Mouse (Mus musculus): ENCODE measurements at regions not wholly inside any gene's neighbourhood (a gene's known extent, or its start where the extent isn't known, plus 50 kb on each side); places are given as distances from the start of the nearest gene placed in this dataset.

DNA sequence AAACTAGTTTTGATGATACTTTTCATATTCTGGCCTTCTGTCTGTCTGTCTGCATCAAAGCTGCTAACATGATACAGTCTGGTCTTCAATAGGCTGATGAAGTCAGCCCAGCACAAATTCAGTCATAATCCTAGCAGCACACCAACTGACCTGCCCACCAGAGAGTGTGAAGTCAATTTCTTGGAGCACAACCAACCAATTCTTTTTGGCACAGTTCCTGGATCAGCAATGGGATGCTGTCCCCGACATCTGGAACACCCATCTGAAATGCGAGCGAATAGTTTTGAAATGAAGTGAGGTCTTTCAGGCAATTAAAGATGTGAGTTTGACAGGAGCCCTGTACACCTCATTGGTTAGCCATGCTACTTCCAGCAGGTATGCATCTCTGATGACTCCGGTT lies 98.6 kb downstream of the Spata18 start:
- H3K4me3 ChIP-seq (ENCODE audit: low read depth, low read length) = no peak overlapping the region
- no peaks in the 10 kb centered on the region for H3K4me1 ChIP-seq (replicated peaks; ENCODE audit: control insufficient read depth, insufficient read depth)
- TF ChIP-seq EP300 (optimal IDR thresholded peaks at IDR 0.05) (no peak), CTCF (IDR thresholded peaks at IDR 0.05; ENCODE audit: low read depth) (no peak)
- H3K9ac ChIP-seq (ENCODE audit: low read length) = no peak overlapping the region
- H3K27ac ChIP-seq (replicated peaks) = no peak overlapping the region
- H3K9me3 ChIP-seq (ENCODE audit: control insufficient read depth, low read length) = no peaks in the 10 kb centered on the region
- no peak for ATAC-seq (ENCODE audit: low FRiP score, low TSS enrichment)
- H3K27me3 ChIP-seq (ENCODE audit: control insufficient read depth, insufficient read depth, low read length) = no peaks in the 10 kb centered on the region
- H3K36me3 ChIP-seq (ENCODE audit: control insufficient read depth, insufficient read depth, low read length) = no peaks in the 10 kb centered on the region
- 63% methylated on average over 4 of the region's 4 CpGs for WGBS
- H3K4me2 ChIP-seq (replicated peaks; ENCODE audit: low read depth) = no peak overlapping the region
- DNase-seq (ENCODE audit: low spot score) = no peak

DNA sequence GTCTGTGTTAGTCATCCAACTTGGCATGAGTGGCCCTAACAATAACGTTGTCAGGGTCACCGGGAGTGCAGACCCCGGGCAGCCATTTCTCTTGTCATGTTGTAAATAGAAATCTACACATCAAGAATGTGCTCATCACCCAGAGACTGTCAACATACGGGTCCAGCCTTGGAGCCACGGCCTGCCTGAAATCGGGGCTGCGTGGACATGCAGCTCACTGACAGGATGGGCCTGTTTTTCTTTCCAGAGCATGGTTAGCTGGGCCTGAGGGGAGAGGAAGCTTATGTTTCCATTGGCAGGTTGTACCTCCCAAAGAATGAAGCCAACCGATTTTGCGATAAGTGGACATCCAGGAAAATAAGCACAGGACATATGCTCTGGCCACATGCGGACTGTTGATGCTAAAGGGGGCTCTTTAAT lies 101.1 kb downstream of the Spata18 start:
- no peak; the same call in 1 of the 2 replicates for ATAC-seq (ENCODE audit: low FRiP score, low TSS enrichment)
- WGBS = 50% methylated on average over 10 of the region's 10 CpGs
- no peaks in the 10 kb centered on the region for H3K27me3 ChIP-seq (ENCODE audit: control insufficient read depth, insufficient read depth, low read length)
- no peak for DNase-seq (ENCODE audit: low spot score)
- no peak overlapping the region for H3K4me3 ChIP-seq (ENCODE audit: low read depth, low read length)
- no peaks in the 10 kb centered on the region for H3K4me1 ChIP-seq (replicated peaks; ENCODE audit: control insufficient read depth, insufficient read depth)
- H3K36me3 ChIP-seq (ENCODE audit: control insufficient read depth, insufficient read depth, low read length) = no peaks in the 10 kb centered on the region
- 0 out of 2 replicates have a peak overlapping the region, but pooled peaks have one; percentile 18 for H3K27ac ChIP-seq (replicated peaks)
- TF ChIP-seq EP300 (optimal IDR thresholded peaks at IDR 0.05) = no peak
- no peak for TF ChIP-seq CTCF (IDR thresholded peaks at IDR 0.05; ENCODE audit: low read depth)
- no peaks in the 10 kb centered on the region for H3K9me3 ChIP-seq (ENCODE audit: control insufficient read depth, low read length)
- H3K9ac ChIP-seq (ENCODE audit: low read length) = no peak overlapping the region
- H3K4me2 ChIP-seq (replicated peaks; ENCODE audit: low read depth) = no peak overlapping the region

DNA sequence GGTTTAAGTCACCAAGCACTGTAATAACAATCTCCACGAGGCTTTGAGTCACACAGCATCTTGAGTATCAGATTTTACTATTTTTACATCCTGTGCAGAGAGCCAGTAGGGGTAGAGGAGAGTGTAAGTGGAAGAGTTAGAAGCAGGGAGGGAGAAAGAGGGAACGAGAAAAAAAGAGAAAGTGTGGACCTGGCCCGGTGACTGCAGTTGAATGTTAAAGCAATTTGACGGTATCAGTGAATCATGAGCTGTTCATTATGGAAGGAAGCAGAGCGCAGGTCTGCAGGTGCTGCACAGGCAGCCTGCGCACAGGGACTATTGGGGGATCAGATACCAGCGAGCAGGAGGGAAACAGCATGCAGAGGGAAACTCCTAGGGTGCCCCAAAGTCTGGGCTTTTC lies 102.6 kb downstream of the Spata18 start:
- no peaks in the 10 kb centered on the region for H3K9me3 ChIP-seq (ENCODE audit: control insufficient read depth, low read length)
- H3K4me3 ChIP-seq (ENCODE audit: low read depth, low read length) = no peak overlapping the region
- H3K36me3 ChIP-seq (ENCODE audit: control insufficient read depth, insufficient read depth, low read length) = no peaks in the 10 kb centered on the region
- no peak for ATAC-seq (ENCODE audit: low FRiP score, low TSS enrichment)
- 61% methylated on average over 7 of the region's 7 CpGs for WGBS
- DNase-seq (ENCODE audit: low spot score) = no peak
- H3K4me1 ChIP-seq (replicated peaks; ENCODE audit: control insufficient read depth, insufficient read depth) = no peaks in the 10 kb centered on the region
- no peak overlapping the region for H3K27ac ChIP-seq (replicated peaks)
- H3K9ac ChIP-seq (ENCODE audit: low read length) = no peak overlapping the region
- H3K4me2 ChIP-seq (replicated peaks; ENCODE audit: low read depth) = no peak overlapping the region
- no peak for TF ChIP-seq EP300 (optimal IDR thresholded peaks at IDR 0.05)
- TF ChIP-seq CTCF (IDR thresholded peaks at IDR 0.05; ENCODE audit: low read depth) = no peak
- no peaks in the 10 kb centered on the region for H3K27me3 ChIP-seq (ENCODE audit: control insufficient read depth, insufficient read depth, low read length)

DNA sequence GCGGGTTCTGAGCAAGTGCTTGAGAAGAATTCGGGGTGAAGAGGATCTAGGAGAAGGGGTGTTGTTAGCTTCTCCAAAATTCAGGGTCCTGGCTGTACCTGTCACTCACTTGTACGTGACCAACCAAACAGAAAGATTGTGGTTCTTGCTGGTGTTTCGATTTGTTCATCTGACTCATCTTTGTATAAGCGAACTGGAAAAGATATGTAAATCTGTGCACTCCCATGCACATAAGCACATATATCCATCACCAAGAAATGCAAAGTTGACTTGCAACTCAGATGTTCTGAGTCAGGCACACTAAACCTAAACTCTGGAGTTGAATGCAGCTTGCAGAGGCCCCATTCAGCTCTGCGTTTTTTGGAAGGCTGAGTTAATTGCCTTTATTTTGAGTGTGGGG lies 107.4 kb downstream of the Spata18 start:
- no peak for TF ChIP-seq CTCF (IDR thresholded peaks at IDR 0.05; ENCODE audit: low read depth)
- no peak for TF ChIP-seq EP300 (optimal IDR thresholded peaks at IDR 0.05)
- ATAC-seq (ENCODE audit: low FRiP score, low TSS enrichment) = no peak
- H3K9me3 ChIP-seq (ENCODE audit: control insufficient read depth, low read length) = no peaks in the 10 kb centered on the region
- no peaks in the 10 kb centered on the region for H3K36me3 ChIP-seq (ENCODE audit: control insufficient read depth, insufficient read depth, low read length)
- H3K27ac ChIP-seq (replicated peaks) = no peak overlapping the region
- H3K27me3 ChIP-seq (ENCODE audit: control insufficient read depth, insufficient read depth, low read length) = no peaks in the 10 kb centered on the region
- H3K9ac ChIP-seq (ENCODE audit: low read length) = no peak overlapping the region
- no peak overlapping the region for H3K4me3 ChIP-seq (ENCODE audit: low read depth, low read length)
- 75% methylated on average over 6 of the region's 6 CpGs for WGBS
- no peaks in the 10 kb centered on the region for H3K4me1 ChIP-seq (replicated peaks; ENCODE audit: control insufficient read depth, insufficient read depth)
- no peak for DNase-seq (ENCODE audit: low spot score)
- no peak overlapping the region for H3K4me2 ChIP-seq (replicated peaks; ENCODE audit: low read depth)

DNA sequence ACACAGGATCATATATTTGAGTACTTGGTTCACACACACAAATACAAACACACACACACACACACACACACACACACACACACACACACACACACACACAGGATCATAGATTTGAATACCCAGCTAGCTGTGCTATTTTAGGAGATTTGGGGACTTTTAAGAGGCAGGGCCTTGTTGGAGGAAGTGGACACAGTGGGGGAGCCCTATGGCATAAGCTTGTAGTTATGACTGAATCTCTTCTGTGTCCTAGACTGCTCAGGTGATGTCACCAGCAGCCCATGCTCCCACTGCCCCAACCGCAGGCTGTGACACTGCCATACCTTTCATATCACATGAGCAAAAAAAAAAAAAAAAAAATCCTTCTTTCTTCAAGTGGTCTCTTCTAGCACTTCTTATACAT lies 110.1 kb downstream of the Spata18 start:
- DNase-seq (ENCODE audit: low spot score) = no peak
- TF ChIP-seq EP300 (optimal IDR thresholded peaks at IDR 0.05) (no peak), CTCF (IDR thresholded peaks at IDR 0.05; ENCODE audit: low read depth) (no peak)
- H3K27me3 ChIP-seq (ENCODE audit: control insufficient read depth, insufficient read depth, low read length) = no peaks in the 10 kb centered on the region
- WGBS = 75% methylated on average over 1 of the region's 1 CpGs
- no peak overlapping the region for H3K9ac ChIP-seq (ENCODE audit: low read length)
- H3K4me2 ChIP-seq (replicated peaks; ENCODE audit: low read depth) = no peak overlapping the region
- H3K4me3 ChIP-seq (ENCODE audit: low read depth, low read length) = no peak overlapping the region
- H3K4me1 ChIP-seq (replicated peaks; ENCODE audit: control insufficient read depth, insufficient read depth) = no peaks in the 10 kb centered on the region
- no peak overlapping the region for H3K27ac ChIP-seq (replicated peaks)
- H3K36me3 ChIP-seq (ENCODE audit: control insufficient read depth, insufficient read depth, low read length) = no peaks in the 10 kb centered on the region
- ATAC-seq (ENCODE audit: low FRiP score, low TSS enrichment) = no peak
- no peaks in the 10 kb centered on the region for H3K9me3 ChIP-seq (ENCODE audit: control insufficient read depth, low read length)

DNA sequence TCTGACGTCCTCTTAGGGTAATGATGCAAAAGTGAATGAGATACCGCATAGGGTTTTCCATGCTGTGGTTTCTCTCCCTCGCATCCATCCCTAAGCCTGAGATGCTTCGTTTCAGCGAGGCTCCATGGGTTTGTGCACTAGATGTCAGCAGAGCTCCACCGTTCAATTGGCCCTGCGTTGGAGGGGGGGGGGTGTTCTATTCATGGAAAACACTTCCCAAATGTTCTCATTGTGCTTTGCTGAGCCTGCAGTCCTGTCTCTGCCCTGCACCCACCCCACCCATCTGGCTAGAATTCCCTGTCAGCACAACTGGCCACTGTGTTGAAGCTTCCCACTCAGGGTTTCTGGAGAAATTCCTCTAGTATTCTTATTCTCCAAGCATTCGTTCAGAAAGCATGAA lies 110.5 kb downstream of the Spata18 start:
- no peak overlapping the region for H3K4me2 ChIP-seq (replicated peaks; ENCODE audit: low read depth)
- H3K27ac ChIP-seq (replicated peaks) = no peak overlapping the region
- no peak overlapping the region for H3K4me3 ChIP-seq (ENCODE audit: low read depth, low read length)
- TF ChIP-seq EP300 (optimal IDR thresholded peaks at IDR 0.05) (no peak), CTCF (IDR thresholded peaks at IDR 0.05; ENCODE audit: low read depth) (peak; percentile 93)
- H3K9me3 ChIP-seq (ENCODE audit: control insufficient read depth, low read length) = no peaks in the 10 kb centered on the region
- no peak overlapping the region for H3K9ac ChIP-seq (ENCODE audit: low read length)
- H3K4me1 ChIP-seq (replicated peaks; ENCODE audit: control insufficient read depth, insufficient read depth) = no peaks in the 10 kb centered on the region
- ATAC-seq (ENCODE audit: low FRiP score, low TSS enrichment) (peak; percentile 80; the same call in 1 of the 2 replicates), DNase-seq (ENCODE audit: low spot score) (peak; percentile 60)
- H3K27me3 ChIP-seq (ENCODE audit: control insufficient read depth, insufficient read depth, low read length) = no peaks in the 10 kb centered on the region
- H3K36me3 ChIP-seq (ENCODE audit: control insufficient read depth, insufficient read depth, low read length) = no peaks in the 10 kb centered on the region
- 19% methylated on average over 8 of the region's 8 CpGs for WGBS

Measured in stomach, postnatal 0 days (tissue).